Mouse (Mus musculus) heart, embryonic 11.5 days (tissue): ENCODE data around the gene Chst8. TPM values are rescaled to one million over a fixed set of nuclear protein-coding genes. Genes with fewer than 3 reads are reported as not detected.

Experiments
- ATAC-seq: fragments of 200-750 bp; cut with Nextera tagmentation; replicated peaks from 2 replicates; pipeline ENCODE4 v1.8.0; 2017; ENCODE audit warnings: moderate library complexity; ENCODE audit not compliant: insufficient number of reproducible peaks, low FRiP score, low TSS enrichment
- H3K27ac ChIP-seq: fragments of 300-500 bp; sonication (generic); 2 replicates; pipeline ENCODE4 v1.5.1; 2014; ENCODE audit warnings: mild to moderate bottlenecking, low read depth, low read length
- H3K27me3 ChIP-seq: fragments of 300-500 bp; sonication (generic); 2 replicates; pipeline ENCODE4 v1.6.1; 2014; ENCODE audit warnings: mild to moderate bottlenecking, low read length, mixed read lengths; ENCODE audit not compliant: control insufficient read depth, insufficient read depth
- H3K36me3 ChIP-seq: fragments of 300-500 bp; sonication (generic); 2 replicates; pipeline ENCODE4 v1.6.1; 2014; ENCODE audit warnings: mild to moderate bottlenecking, low read length, moderate library complexity, mixed read lengths; ENCODE audit not compliant: control insufficient read depth, insufficient read depth
- H3K4me1 ChIP-seq: fragments of 300-500 bp; sonication (generic); 2 replicates; pipeline ENCODE4 v1.6.1; 2014; ENCODE audit warnings: low read length; ENCODE audit not compliant: control insufficient read depth, insufficient read depth
- H3K4me2 ChIP-seq: fragments of 300-500 bp; sonication (generic); 2 replicates; pipeline ENCODE4 v1.6.1; 2014; ENCODE audit warnings: mild to moderate bottlenecking, moderate library complexity
- H3K4me3 ChIP-seq: fragments of 300-500 bp; sonication (generic); 2 replicates; pipeline ENCODE4 v1.5.1; 2014; ENCODE audit warnings: low read depth, low read length
- H3K9ac ChIP-seq: fragments of 300-500 bp; sonication (generic); 2 replicates; pipeline ENCODE4 v1.6.1; 2014; ENCODE audit warnings: mild to moderate bottlenecking, low read depth, low read length, moderate library complexity
- H3K9me3 ChIP-seq: fragments of 300-500 bp; sonication (generic); replicated peaks from 2 replicates; pipeline ENCODE4 v1.6.1; 2016; ENCODE audit warnings: low read length; ENCODE audit not compliant: control insufficient read depth
- WGBS: fragments of 180-500 bp; shearing (Covaris S2); extraction: QIAGEN DNeasy Blood & Tissue Kit; methylation state at CpG from one replicate; pipeline ENCODE4 v1.1.7; 2014; ENCODE audit not compliant: insufficient replicate concordance; 5-methylcytosine and 5-hydroxymethylcytosine counted together
- polyA plus RNA-seq: library from polyadenylated mRNA; unstranded; fragments of >200 nt; fragmentation: Nextera tagmentation; extraction: Ambion mirVana; gene quantifications from 2 replicates; pipeline ENCODE4 v1.2.1, GENCODE M21; 2014

Chst8 gene
- polyA plus RNA-seq, 1 experiment from 2014 or later, result 1.6 TPM

- no peak for ATAC-seq
- H3K4me3 ChIP-seq, result no peak overlapping the region
- H3K4me2 ChIP-seq, result no peak overlapping the region
- H3K27me3 ChIP-seq, result no peaks in the 10 kb centered on the region
- no peaks in the 10 kb centered on the region for H3K36me3 ChIP-seq
- H3K4me1 ChIP-seq, result peaks cover 6% of the 10 kb centered on the region; the same call in 1 of the 2 replicates
- 67% methylated on average over 4 of the region's 4 CpGs for WGBS
- H3K9ac ChIP-seq, result no peak overlapping the region
- no peak overlapping the region for H3K27ac ChIP-seq
- H3K9me3 ChIP-seq, result no peaks in the 10 kb centered on the region
Measured at GRCm38 (mm10) chr7:34774947-34775346, 37.6 kb downstream of the Chst8 start.

- H3K9ac ChIP-seq, result no peak overlapping the region
- H3K4me3 ChIP-seq, result no peak overlapping the region
- no peak for ATAC-seq
- no peaks in the 10 kb centered on the region for H3K36me3 ChIP-seq
- WGBS, result 16% methylated on average over 13 of the region's 13 CpGs
- H3K4me1 ChIP-seq, result peaks cover 6% of the 10 kb centered on the region; the same call in 1 of the 2 replicates
- H3K27ac ChIP-seq, result no peak overlapping the region
- H3K9me3 ChIP-seq, result no peaks in the 10 kb centered on the region
- H3K27me3 ChIP-seq, result no peaks in the 10 kb centered on the region
- peak overlapping the region; percentile 14 for H3K4me2 ChIP-seq
Measured at GRCm38 (mm10) chr7:34774020-34774419, 38.5 kb downstream of the Chst8 start.

GRCm38 (mm10) chr7:34773309-34773708, 39.2 kb downstream of the Chst8 start:
- H3K4me2 ChIP-seq, result no peak overlapping the region
- no peaks in the 10 kb centered on the region for H3K9me3 ChIP-seq
- no peaks in the 10 kb centered on the region for H3K27me3 ChIP-seq
- no peak overlapping the region for H3K9ac ChIP-seq
- 84% methylated on average over 5 of the region's 5 CpGs for WGBS
- no peak for ATAC-seq
- H3K27ac ChIP-seq, result no peak overlapping the region
- H3K4me1 ChIP-seq, result peaks cover 6% of the 10 kb centered on the region; the same call in 1 of the 2 replicates
- H3K36me3 ChIP-seq, result no peaks in the 10 kb centered on the region
- no peak overlapping the region for H3K4me3 ChIP-seq

GRCm38 (mm10) chr7:34769531-34769930, 43.0 kb downstream of the Chst8 start:
- Histone ChIP-seq H3K9ac (no peak overlapping the region), H3K4me1 (peaks cover 6% of the 10 kb centered on the region; the same call in 1 of the 2 replicates), H3K4me2 (no peak overlapping the region), H3K27me3 (no peaks in the 10 kb centered on the region; the same call in 1 of the 2 replicates), H3K9me3 (no peaks in the 10 kb centered on the region), H3K27ac (no peak overlapping the region), H3K4me3 (no peak overlapping the region), H3K36me3 (no peaks in the 10 kb centered on the region)
- ATAC-seq, result no peak
- 46% methylated on average over 8 of the region's 8 CpGs for WGBS

- Histone ChIP-seq H3K9me3 (no peaks in the 10 kb centered on the region), H3K4me1 (no peaks in the 10 kb centered on the region), H3K27ac (no peak overlapping the region), H3K36me3 (no peaks in the 10 kb centered on the region), H3K9ac (no peak overlapping the region), H3K4me3 (no peak overlapping the region), H3K4me2 (no peak overlapping the region), H3K27me3 (no peaks in the 10 kb centered on the region; the same call in 1 of the 2 replicates)
- no peak for ATAC-seq
- 69% methylated on average over 18 of the region's 18 CpGs for WGBS
Measured at GRCm38 (mm10) chr7:34764250-34765148, 48.0 kb downstream of the Chst8 start.

GRCm38 (mm10) chr7:34759378-34759822, 53.1 kb downstream of the Chst8 start:
- H3K27me3 ChIP-seq, result no peaks in the 10 kb centered on the region; the same call in 1 of the 2 replicates
- H3K27ac ChIP-seq, result no peak overlapping the region
- H3K36me3 ChIP-seq, result no peaks in the 10 kb centered on the region
- no peaks in the 10 kb centered on the region for H3K9me3 ChIP-seq
- no peak overlapping the region for H3K4me3 ChIP-seq
- no peak overlapping the region for H3K9ac ChIP-seq
- 0 out of 2 replicates have a peak, but pooled peaks cover 3% of the 10 kb centered on the region for H3K4me1 ChIP-seq
- 66% methylated on average over 7 of the region's 7 CpGs for WGBS
- no peak for ATAC-seq
- H3K4me2 ChIP-seq, result no peak overlapping the region

GRCm38 (mm10) chr7:34758721-34759120, 53.8 kb downstream of the Chst8 start:
- H3K9ac ChIP-seq, result no peak overlapping the region
- 0 out of 2 replicates have a peak, but pooled peaks cover 3% of the 10 kb centered on the region for H3K4me1 ChIP-seq
- ATAC-seq, result no peak
- no peak overlapping the region for H3K27ac ChIP-seq
- H3K4me2 ChIP-seq, result no peak overlapping the region
- WGBS, result 59% methylated on average over 3 of the region's 3 CpGs
- H3K4me3 ChIP-seq, result no peak overlapping the region
- H3K36me3 ChIP-seq, result no peaks in the 10 kb centered on the region
- no peaks in the 10 kb centered on the region for H3K27me3 ChIP-seq
- H3K9me3 ChIP-seq, result no peaks in the 10 kb centered on the region

- Histone ChIP-seq H3K9me3 (no peaks in the 10 kb centered on the region), H3K4me3 (no peak overlapping the region), H3K27me3 (no peaks in the 10 kb centered on the region), H3K4me2 (no peak overlapping the region), H3K36me3 (no peaks in the 10 kb centered on the region), H3K27ac (no peak overlapping the region), H3K9ac (no peak overlapping the region), H3K4me1 (0 out of 2 replicates have a peak, but pooled peaks cover 3% of the 10 kb centered on the region)
- no peak for ATAC-seq
- 74% methylated on average over 4 of the region's 4 CpGs for WGBS
Measured at GRCm38 (mm10) chr7:34757513-34757912, 55.0 kb downstream of the Chst8 start.
